Mouse (Mus musculus): ENCODE measurements at regions not wholly inside any gene's neighbourhood (a gene's known extent, or its start where the extent isn't known, plus 50 kb on each side); places are given as distances from the start of the nearest gene placed in this dataset.

- H3K79me2 ChIP-seq (ENCODE audit: control insufficient read depth, insufficient read depth, low read length), result no peaks in the 10 kb centered on the region
- no peaks in the 10 kb centered on the region for H3K27me3 ChIP-seq (ENCODE audit: control insufficient read depth, insufficient read depth, low read length)
- WGBS, result 84% methylated on average over 9 of the region's 9 CpGs
- no peaks in the 10 kb centered on the region for H3K4me1 ChIP-seq (ENCODE audit: control insufficient read depth, insufficient read depth, low read length)
- no peak overlapping the region for H3K4me3 ChIP-seq (ENCODE audit: insufficient read depth, low read depth, low read length)
- no peaks in the 10 kb centered on the region for H3K36me3 ChIP-seq (ENCODE audit: control insufficient read depth, insufficient read depth, low read length)
- TF ChIP-seq CTCF (IDR thresholded peaks at IDR 0.05; ENCODE audit: low read depth, low read length) (no peak), POLR2A (IDR thresholded peaks at IDR 0.05; ENCODE audit: extremely low read depth, insufficient read depth, low read length) (no peak)
- H3K9ac ChIP-seq (ENCODE audit: low read depth, low read length), result no peak overlapping the region
- no peak overlapping the region for H3K27ac ChIP-seq (replicated peaks; ENCODE audit: insufficient read depth, low read depth, low read length)
- no peak for DNase-seq (ENCODE audit: extremely low read depth, low read depth, low spot score)
These were observed 74.8 kb upstream of the Fam13c start for GRCm38 (mm10) chr10:70365504-70365903.

- WGBS, result 82% methylated on average over 11 of the region's 11 CpGs
- no peaks in the 10 kb centered on the region for H3K27me3 ChIP-seq (ENCODE audit: control insufficient read depth, insufficient read depth, low read length)
- TF ChIP-seq POLR2A (IDR thresholded peaks at IDR 0.05; ENCODE audit: extremely low read depth, insufficient read depth, low read length), result no peak
- TF ChIP-seq CTCF (IDR thresholded peaks at IDR 0.05; ENCODE audit: low read depth, low read length), result no peak
- no peak overlapping the region for H3K9ac ChIP-seq (ENCODE audit: low read depth, low read length)
- no peak for DNase-seq (ENCODE audit: extremely low read depth, low read depth, low spot score)
- no peaks in the 10 kb centered on the region for H3K79me2 ChIP-seq (ENCODE audit: control insufficient read depth, insufficient read depth, low read length)
- H3K4me3 ChIP-seq (ENCODE audit: insufficient read depth, low read depth, low read length), result no peak overlapping the region
- no peak overlapping the region for H3K27ac ChIP-seq (replicated peaks; ENCODE audit: insufficient read depth, low read depth, low read length)
- no peaks in the 10 kb centered on the region for H3K36me3 ChIP-seq (ENCODE audit: control insufficient read depth, insufficient read depth, low read length)
- H3K4me1 ChIP-seq (ENCODE audit: control insufficient read depth, insufficient read depth, low read length), result no peaks in the 10 kb centered on the region
These were observed 72.4 kb upstream of the Fam13c start for GRCm38 (mm10) chr10:70367866-70368265.

DNA sequence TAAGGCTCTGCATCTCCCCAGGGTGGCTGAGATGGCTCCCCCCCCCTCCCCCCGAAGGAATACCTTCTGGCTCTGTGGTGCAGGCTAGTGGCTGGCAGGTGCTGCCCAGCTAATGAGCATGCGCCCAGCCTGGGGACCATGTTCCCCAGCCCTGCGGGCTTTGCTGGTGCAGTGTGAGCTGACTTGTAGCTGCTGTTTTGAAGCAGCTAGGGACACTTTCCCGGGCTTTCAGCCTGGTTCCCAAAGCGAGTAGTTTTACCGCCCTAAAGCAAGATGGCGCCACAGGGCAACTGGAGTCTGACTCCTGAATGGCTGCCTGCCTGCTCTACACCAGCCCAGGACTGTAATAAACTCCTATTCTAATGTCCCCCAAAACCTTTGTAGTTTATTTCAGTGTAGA lies 71.6 kb upstream of the Fam13c start:
- Histone ChIP-seq H3K27ac (replicated peaks; ENCODE audit: insufficient read depth, low read depth, low read length) (no peak overlapping the region), H3K27me3 (ENCODE audit: control insufficient read depth, insufficient read depth, low read length) (no peaks in the 10 kb centered on the region), H3K79me2 (ENCODE audit: control insufficient read depth, insufficient read depth, low read length) (no peaks in the 10 kb centered on the region), H3K4me3 (ENCODE audit: insufficient read depth, low read depth, low read length) (no peak overlapping the region), H3K36me3 (ENCODE audit: control insufficient read depth, insufficient read depth, low read length) (no peaks in the 10 kb centered on the region), H3K4me1 (ENCODE audit: control insufficient read depth, insufficient read depth, low read length) (no peaks in the 10 kb centered on the region), H3K9ac (ENCODE audit: low read depth, low read length) (no peak overlapping the region)
- TF ChIP-seq POLR2A (IDR thresholded peaks at IDR 0.05; ENCODE audit: extremely low read depth, insufficient read depth, low read length), result no peak
- peak; percentile 60 for TF ChIP-seq CTCF (IDR thresholded peaks at IDR 0.05; ENCODE audit: low read depth, low read length)
- no peak for DNase-seq (ENCODE audit: extremely low read depth, low read depth, low spot score)
- WGBS, result 45% methylated on average over 7 of the region's 7 CpGs

DNA sequence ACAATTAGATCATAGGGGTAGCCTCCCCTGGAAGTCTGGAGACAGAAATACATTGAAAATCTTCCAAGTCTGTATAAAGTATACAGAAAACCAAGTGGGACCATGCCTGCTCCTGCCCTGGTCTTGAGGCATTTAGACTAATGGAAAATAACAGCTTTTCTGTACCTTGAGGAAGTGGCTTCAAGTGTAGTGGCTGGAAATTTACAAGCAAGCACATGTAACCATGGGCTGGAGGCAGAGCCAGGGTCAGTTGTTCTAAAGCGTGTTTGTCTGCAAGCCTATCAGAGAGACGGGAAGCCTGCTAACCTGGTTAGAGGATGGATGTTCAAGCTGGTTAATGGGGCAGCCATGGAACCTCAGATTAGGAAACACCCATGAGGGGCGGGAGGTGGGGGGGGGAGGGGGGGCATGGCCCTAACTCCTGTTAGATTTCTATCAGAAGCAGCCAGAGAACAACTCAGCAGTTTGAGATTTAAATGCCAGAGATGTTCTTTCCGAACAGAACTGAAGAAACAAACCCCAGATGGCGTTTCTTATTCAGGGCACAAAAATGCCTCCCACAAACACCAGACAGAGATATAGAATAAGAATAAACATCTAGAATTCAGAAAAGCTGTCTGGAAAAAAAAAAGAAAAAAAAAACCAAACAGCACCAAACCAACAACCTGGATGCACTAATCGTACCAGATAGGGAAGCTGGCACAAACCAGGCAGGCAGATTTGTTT lies 67.7 kb upstream of the Fam13c start:
- 73% methylated on average over 6 of the region's 6 CpGs for WGBS

DNA sequence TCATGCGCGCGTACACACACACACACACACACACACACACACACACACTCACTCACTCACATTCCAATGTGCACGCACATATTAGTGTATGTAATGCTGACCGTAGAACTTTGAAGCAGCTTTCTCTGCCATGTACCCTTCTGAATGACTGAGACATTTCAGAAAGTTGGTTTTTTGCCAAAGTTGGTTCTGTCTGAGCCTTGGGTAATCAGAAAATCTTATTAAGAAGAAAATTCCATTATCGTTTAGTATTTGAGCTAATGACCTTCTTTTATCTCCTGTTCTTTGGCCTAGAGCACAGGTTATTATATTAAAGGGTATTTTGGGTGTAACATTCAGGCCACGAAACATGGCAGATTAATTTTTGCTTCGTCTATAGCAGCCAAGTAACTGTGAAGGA lies 67.1 kb upstream of the Fam13c start:
- Histone ChIP-seq H3K79me2 (ENCODE audit: control insufficient read depth, insufficient read depth, low read length) (no peaks in the 10 kb centered on the region), H3K27me3 (ENCODE audit: control insufficient read depth, insufficient read depth, low read length) (no peaks in the 10 kb centered on the region), H3K4me3 (ENCODE audit: insufficient read depth, low read depth, low read length) (no peak overlapping the region), H3K36me3 (ENCODE audit: control insufficient read depth, insufficient read depth, low read length) (no peaks in the 10 kb centered on the region), H3K4me1 (ENCODE audit: control insufficient read depth, insufficient read depth, low read length) (no peaks in the 10 kb centered on the region), H3K27ac (replicated peaks; ENCODE audit: insufficient read depth, low read depth, low read length) (no peak overlapping the region), H3K9ac (ENCODE audit: low read depth, low read length) (no peak overlapping the region)
- no peak for DNase-seq (ENCODE audit: extremely low read depth, low read depth, low spot score)
- 89% methylated on average over 8 of the region's 8 CpGs for WGBS
- no peak for TF ChIP-seq POLR2A (IDR thresholded peaks at IDR 0.05; ENCODE audit: extremely low read depth, insufficient read depth, low read length)
- no peak for TF ChIP-seq CTCF (IDR thresholded peaks at IDR 0.05; ENCODE audit: low read depth, low read length)

More for the DNA sequence above, 67.7 kb upstream of the Fam13c start:
- H3K27me3 ChIP-seq (ENCODE audit: control insufficient read depth, insufficient read depth, low read length), result no peaks in the 10 kb centered on the region
- H3K36me3 ChIP-seq (ENCODE audit: control insufficient read depth, insufficient read depth, low read length), result no peaks in the 10 kb centered on the region
- H3K27ac ChIP-seq (replicated peaks; ENCODE audit: insufficient read depth, low read depth, low read length), result no peak overlapping the region
- H3K4me3 ChIP-seq (ENCODE audit: insufficient read depth, low read depth, low read length), result no peak overlapping the region
- H3K9ac ChIP-seq (ENCODE audit: low read depth, low read length), result no peak overlapping the region
- DNase-seq (ENCODE audit: extremely low read depth, low read depth, low spot score), result no peak
- no peaks in the 10 kb centered on the region for H3K79me2 ChIP-seq (ENCODE audit: control insufficient read depth, insufficient read depth, low read length)
- TF ChIP-seq POLR2A (IDR thresholded peaks at IDR 0.05; ENCODE audit: extremely low read depth, insufficient read depth, low read length) (no peak), CTCF (IDR thresholded peaks at IDR 0.05; ENCODE audit: low read depth, low read length) (no peak)
- no peaks in the 10 kb centered on the region for H3K4me1 ChIP-seq (ENCODE audit: control insufficient read depth, insufficient read depth, low read length)

DNA sequence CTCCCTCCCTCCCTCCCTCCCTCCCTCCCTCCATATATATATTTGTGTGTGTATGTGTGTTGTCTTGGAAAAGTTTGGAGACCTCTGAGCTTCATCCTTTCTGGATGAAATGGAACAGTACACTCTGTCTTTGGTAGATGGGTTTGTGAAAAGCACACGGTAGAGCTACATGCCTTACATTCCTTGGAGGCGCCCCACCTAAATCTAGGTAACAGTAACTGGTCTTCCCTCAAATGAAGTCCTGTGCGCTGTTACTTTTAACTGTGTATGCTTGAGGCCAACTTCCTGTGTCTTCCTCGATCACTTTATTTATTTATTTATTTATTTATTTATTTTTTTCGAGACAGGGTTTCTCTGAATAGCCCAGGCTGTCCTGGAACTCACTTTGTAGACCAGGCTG lies 66.4 kb upstream of the Fam13c start:
- no peak for TF ChIP-seq POLR2A (IDR thresholded peaks at IDR 0.05; ENCODE audit: extremely low read depth, insufficient read depth, low read length)
- no peak for TF ChIP-seq CTCF (IDR thresholded peaks at IDR 0.05; ENCODE audit: low read depth, low read length)
- no peaks in the 10 kb centered on the region for H3K4me1 ChIP-seq (ENCODE audit: control insufficient read depth, insufficient read depth, low read length)
- H3K4me3 ChIP-seq (ENCODE audit: insufficient read depth, low read depth, low read length), result no peak overlapping the region
- no peaks in the 10 kb centered on the region for H3K79me2 ChIP-seq (ENCODE audit: control insufficient read depth, insufficient read depth, low read length)
- DNase-seq (ENCODE audit: extremely low read depth, low read depth, low spot score), result no peak
- H3K27me3 ChIP-seq (ENCODE audit: control insufficient read depth, insufficient read depth, low read length), result no peaks in the 10 kb centered on the region
- no peak overlapping the region for H3K27ac ChIP-seq (replicated peaks; ENCODE audit: insufficient read depth, low read depth, low read length)
- H3K36me3 ChIP-seq (ENCODE audit: control insufficient read depth, insufficient read depth, low read length), result no peaks in the 10 kb centered on the region
- 77% methylated on average over 5 of the region's 5 CpGs for WGBS
- H3K9ac ChIP-seq (ENCODE audit: low read depth, low read length), result no peak overlapping the region
